Mouse (Mus musculus): ENCODE data around the gene Usp8.

Gene Usp8

GRCm38 (mm10) chr2:126712526-126712925 lies 5.4 kb downstream of the Usp8 start:
- CTCF ChIA-PET = interaction anchor here in 1 of 4 experiments (0.6 kb wide), 1 partner anchor 283 kb away, joined by 4 read pairs; no protein-coding TSS in a partner anchor

DNA sequence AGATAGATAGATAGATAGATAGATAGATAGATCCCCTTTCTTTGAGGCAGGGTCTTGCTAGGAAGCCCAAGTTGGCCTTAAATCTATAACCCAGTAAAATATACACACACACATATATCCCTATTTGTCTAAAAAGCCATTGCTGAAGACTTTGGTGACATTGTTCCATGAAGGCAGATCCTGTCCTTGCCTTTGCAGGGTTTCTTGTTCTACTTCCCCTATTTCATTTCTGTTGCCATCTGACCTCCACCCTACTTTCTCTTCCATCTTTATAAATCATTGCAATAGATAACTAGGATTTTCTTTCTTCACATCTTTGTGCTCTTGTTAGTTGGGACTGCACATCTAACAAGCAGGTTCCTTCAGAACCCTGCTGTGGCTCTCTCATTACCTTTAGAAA lies 5.8 kb downstream of the Usp8 start:
- ChIA-PET POLR2A (no interaction called here), CTCF (no interaction called here)

More at GRCm38 (mm10) chr2:126712526-126712925, 5.4 kb downstream of the Usp8 start:
- POLR2A ChIA-PET = no interaction called here

- ChIA-PET CTCF (no interaction called here), POLR2A (interaction anchor here in 1 of 4 experiments (0.6 kb wide), 1 partner anchor 145 kb away, joined by 5 read pairs; no protein-coding TSS in a partner anchor)
Measured at GRCm38 (mm10) chr2:126729207-126729606, 22.1 kb downstream of the Usp8 start.

GRCm38 (mm10) chr2:126730502-126730901 lies 23.4 kb downstream of the Usp8 start:
- POLR2A ChIA-PET = interaction anchor here in 2 of 4 experiments (0.9 to 1.5 kb wide), 2 partner anchors 23 to 36 kb away, joined by 3 to 5 read pairs; partner anchors contain the start of gene Usp8 (in 1 of the 2)
- CTCF ChIA-PET = no interaction called here

GRCm38 (mm10) chr2:126735339-126736073 lies 28.4 kb downstream of the Usp8 start:
- CTCF ChIA-PET = interaction anchor here in 2 of 4 experiments (0.6 kb wide), 3 partner anchors 24 to 358 kb away, joined by 3 to 12 read pairs (median 3); no protein-coding TSS in a partner anchor
- POLR2A ChIA-PET = interaction anchor here in 3 of 4 experiments (0.6 to 1.5 kb wide), 6 partner anchors 15 to 436 kb away, joined by 3 to 5 read pairs (median 3); no protein-coding TSS in a partner anchor

DNA sequence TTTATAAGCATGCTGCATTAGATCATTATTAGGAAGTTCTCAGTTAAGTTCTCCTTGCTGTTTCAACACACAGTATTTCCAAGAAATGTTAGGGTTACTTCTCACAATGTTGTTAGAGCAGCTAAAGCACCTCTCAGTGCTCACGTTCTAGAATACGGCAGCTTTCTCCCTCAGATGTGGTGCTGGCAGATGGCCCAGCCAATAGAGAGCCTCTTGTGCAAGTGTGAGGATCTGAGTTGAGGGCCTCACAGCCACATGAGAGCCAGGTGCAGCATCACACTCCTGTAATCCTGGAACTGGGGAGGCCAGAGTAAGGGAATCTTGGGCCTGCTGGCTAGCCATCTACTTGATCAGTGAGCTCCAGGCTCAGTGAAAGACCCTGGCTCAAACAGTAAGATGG lies 33.2 kb downstream of the Usp8 start:
- POLR2A ChIA-PET = interaction anchor here in 2 of 4 experiments (0.7 kb wide), 2 partner anchors 12 to 70 kb away, joined by 3 read pairs; no protein-coding TSS in a partner anchor
- CTCF ChIA-PET = interaction anchor here in 1 of 4 experiments (0.6 kb wide), 1 partner anchor 211 kb away, joined by 6 read pairs; no protein-coding TSS in a partner anchor

DNA sequence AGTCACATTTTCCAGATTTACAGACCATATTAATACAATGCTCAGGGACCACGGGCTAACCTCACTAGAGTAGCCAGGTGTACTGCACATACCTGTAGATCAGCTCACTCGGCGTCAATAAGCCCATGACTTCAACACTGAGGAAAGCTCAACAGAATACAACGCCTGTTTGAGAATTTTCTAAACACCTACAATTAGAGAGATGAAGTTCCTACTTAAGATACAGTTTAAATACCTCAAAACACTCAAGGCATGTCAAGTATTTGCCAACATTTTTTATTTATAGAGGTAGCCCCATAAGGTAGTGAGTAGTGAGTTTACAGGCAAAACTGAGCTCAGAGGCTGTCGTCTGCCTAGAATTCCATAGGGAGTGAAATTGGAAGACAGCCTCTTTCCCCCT lies 36.3 kb downstream of the Usp8 start:
- POLR2A ChIA-PET = interaction anchor here in 1 of 4 experiments (1.1 kb wide), 1 partner anchor 17 kb away, joined by 3 read pairs; no protein-coding TSS in a partner anchor
- CTCF ChIA-PET = no interaction called here

DNA sequence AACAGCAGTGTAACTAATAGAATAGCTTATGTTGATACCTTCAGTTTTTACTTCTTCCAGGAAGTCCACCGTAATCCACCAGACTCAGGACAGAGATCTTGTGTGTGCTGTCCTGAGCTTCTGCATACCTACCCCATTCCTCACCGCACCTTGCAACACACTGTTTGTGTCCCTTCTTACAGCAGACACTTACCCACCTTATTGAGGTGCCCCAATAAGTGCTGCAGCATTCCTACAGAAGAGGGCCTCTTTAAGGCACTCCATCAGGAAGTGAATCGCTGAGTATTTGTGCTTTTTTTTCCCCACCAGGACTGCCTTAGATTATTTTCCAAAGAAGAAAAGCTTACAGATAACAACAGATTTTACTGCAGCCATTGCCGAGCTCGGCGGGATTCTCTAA lies 48.5 kb downstream of the Usp8 start:
- ChIA-PET POLR2A (interaction anchor here in 2 of 4 experiments (0.6 to 4.4 kb wide), 4 partner anchors 11 to 1490 kb away, joined by 3 to 16 read pairs (median 4); no protein-coding TSS in a partner anchor), CTCF (interaction anchor here in 1 of 4 experiments (1.0 kb wide), 1 partner anchor 12 kb away, joined by 3 read pairs; no protein-coding TSS in a partner anchor)

DNA sequence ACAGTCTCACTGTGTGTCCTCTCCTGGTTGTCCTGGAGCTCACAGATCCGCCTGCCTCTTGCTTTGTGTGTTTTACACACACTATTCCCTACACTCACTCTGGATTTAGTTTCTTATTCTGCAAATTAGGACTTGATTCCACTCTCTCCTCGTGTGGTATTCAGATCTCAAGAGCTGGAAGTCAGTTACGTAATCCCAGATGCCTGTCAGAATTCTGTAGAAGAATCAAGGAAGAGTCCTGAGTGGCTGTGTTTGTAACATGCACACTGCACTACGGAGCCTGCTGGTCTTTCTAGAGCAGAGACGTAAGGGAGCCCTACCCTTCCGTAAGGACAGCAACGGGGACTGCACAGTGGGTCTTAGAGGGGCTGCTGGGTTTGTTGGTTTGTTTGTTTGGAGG lies 52.2 kb downstream of the Usp8 start:
- CTCF ChIA-PET = no interaction called here
- POLR2A ChIA-PET = no interaction called here

DNA sequence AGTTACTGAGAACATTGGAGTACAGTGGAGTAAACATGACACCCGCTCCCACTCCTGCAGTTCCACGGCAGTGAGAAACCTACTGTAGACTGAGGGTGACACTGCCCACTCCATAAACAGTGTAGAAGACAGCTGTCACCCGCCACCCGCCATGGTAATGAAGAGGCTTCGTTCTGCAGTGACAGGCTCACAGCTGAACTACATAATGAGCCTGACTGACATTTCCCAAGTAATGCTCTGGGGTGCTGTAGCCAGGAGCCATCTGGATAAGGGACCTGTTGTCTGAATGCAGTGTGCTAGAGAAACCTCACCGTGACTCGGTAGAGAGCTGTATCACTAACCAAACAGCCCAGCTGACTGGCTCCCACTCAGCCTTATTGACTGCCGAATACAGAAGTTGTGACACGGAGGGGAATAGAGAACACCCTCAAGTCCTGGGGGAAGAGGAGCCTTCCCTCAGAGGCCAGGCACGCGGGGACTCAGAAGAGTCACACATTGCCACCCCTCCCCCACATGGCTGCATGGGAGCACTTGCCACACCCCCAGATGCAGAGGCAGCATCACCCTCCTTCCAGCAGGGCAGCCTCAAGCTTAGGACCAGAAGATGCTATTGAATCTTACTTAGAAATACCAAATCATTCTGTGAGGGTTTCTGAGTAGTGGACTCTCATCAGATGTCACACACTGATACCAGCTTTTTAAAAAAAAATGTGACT lies 58.9 kb downstream of the Usp8 start:
- ChIA-PET CTCF (interaction anchor here in 3 of 4 experiments (0.6 to 2.0 kb wide), 3 partner anchors 16 to 172 kb away, joined by 3 to 7 read pairs (median 5); no protein-coding TSS in a partner anchor), POLR2A (interaction anchor here in 3 of 4 experiments (0.6 to 2.6 kb wide), 13 partner anchors 8 to 166 kb away, joined by 3 to 16 read pairs (median 4); partner anchors contain the start of gene Usp8 (in 2 of the 3))

DNA sequence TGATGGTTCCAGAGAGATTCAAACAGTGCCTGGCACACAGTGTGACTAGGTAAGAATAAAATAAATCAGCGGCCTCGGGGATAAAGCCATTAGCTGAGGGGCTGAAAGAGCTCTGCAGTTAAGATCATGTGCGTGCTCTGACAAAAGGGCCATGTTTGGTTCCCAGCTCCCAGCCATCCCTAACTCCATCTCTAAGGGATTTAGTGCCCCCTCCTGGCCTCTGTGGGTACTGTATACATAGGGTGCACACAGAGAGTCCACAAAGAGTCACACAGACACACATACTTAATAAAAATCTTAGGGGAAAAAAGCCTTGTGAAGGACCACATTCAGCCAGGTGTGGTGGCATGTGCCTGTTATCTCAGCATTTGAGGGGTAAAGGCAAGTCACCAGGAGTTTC lies 60.5 kb downstream of the Usp8 start:
- ChIA-PET CTCF (interaction anchor here (0.5 to 2.0 kb wide), 21 partner anchors 9 to 1831 kb away, joined by 3 to 10 read pairs (median 4); partner anchors contain the start of gene Usp50 (in 1 of the 4)), POLR2A (interaction anchor here in 3 of 4 experiments (0.6 to 2.6 kb wide), 8 partner anchors 11 to 164 kb away, joined by 3 to 16 read pairs (median 4); partner anchors contain the start of gene Usp8 (in 2 of the 3))

DNA sequence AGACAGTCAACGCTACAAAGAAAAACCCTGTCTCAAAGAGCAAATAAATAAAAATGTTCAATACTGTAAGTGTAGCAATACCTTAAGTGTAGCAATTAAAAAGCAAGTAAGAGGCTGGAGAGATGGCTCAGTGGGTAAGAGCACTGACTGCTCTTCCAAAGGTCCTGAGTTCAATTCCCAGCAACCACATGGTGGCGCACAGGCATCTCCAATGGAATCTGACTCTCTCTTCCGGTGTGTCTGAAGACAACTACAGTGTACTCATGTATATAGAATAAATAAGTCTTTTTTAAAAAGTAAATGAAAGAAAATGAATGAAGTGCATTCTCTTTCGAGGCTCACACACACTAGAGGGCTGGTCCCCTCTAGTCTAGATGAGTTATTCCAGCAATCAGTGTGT lies 61.1 kb downstream of the Usp8 start:
- ChIA-PET CTCF (interaction anchor here (0.6 to 2.0 kb wide), 11 partner anchors 13 to 239 kb away, joined by 3 to 10 read pairs (median 3); no protein-coding TSS in a partner anchor), POLR2A (interaction anchor here in 1 of 4 experiments (0.8 to 2.6 kb wide), 4 partner anchors 12 to 17 kb away, joined by 3 to 16 read pairs (median 4); no protein-coding TSS in a partner anchor)

- ChIA-PET CTCF (interaction anchor here in 1 of 4 experiments (0.6 to 1.2 kb wide), 2 partner anchors 176 to 236 kb away, joined by 4 read pairs; no protein-coding TSS in a partner anchor), POLR2A (interaction anchor here in 2 of 4 experiments (1.0 to 1.1 kb wide), 2 partner anchors 10 to 12 kb away, joined by 3 to 4 read pairs; no protein-coding TSS in a partner anchor)
Measured at GRCm38 (mm10) chr2:126769431-126770181, 62.5 kb downstream of the Usp8 start.

- CTCF ChIA-PET = interaction anchor here in 1 of 4 experiments (1.5 kb wide), 1 partner anchor 225 kb away, joined by 4 read pairs; no protein-coding TSS in a partner anchor
Measured at GRCm38 (mm10) chr2:126772217-126772616, 65.1 kb downstream of the Usp8 start.

DNA sequence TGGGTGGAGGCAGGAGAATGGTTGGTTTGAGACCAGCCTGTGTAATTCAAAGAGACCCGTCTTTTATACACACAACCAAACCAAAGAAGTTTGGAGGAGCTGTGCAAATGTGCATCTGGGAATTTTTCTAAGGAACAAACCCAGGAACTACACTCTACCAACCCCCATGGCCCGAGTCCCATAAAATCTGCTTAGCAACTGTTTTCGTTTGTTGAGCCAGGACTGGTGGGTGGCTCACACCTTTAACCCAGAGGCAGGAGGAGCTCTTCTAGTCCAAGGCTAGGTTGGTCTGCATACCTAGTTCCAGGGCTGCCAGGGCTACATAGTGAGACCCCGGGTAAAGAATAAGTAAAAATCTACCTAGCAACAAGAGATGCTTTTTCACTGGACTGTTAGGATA lies 68.8 kb downstream of the Usp8 start:
- CTCF ChIA-PET = interaction anchor here in 1 of 4 experiments (1.4 kb wide), 1 partner anchor 9 kb away, joined by 3 read pairs; no protein-coding TSS in a partner anchor
- POLR2A ChIA-PET = interaction anchor here in 2 of 4 experiments (1.0 to 2.2 kb wide), 5 partner anchors 10 to 104 kb away, joined by 3 to 6 read pairs (median 4); partner anchors contain the start of gene Trpm7 (in 2 of the 2)

More at GRCm38 (mm10) chr2:126772217-126772616, 65.1 kb downstream of the Usp8 start:
- POLR2A ChIA-PET = interaction anchor here in 1 of 4 experiments (2.4 kb wide), 1 partner anchor 104 kb away, joined by 5 read pairs; the partner anchor contains the start of gene Trpm7

DNA sequence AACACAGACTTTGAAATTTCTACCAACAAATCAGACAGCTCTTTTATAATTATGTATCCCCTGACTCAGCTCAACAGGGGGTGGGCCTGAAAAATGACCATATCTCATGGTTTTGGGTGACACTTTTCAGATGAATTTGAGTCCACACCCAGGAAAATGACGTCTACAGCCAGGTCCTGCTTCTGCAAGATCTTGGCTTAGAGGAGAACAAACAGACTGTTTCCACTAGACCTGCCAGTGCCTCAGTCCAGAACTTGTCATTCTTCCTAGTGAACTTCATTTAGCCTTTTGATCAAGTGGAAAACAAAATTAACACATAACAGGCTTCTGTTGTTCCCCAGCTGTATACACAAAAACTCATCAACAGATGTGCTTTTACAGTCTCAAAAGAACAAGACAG lies 69.3 kb downstream of the Usp8 start:
- ChIA-PET POLR2A (interaction anchor here in 3 of 4 experiments (0.6 to 2.2 kb wide), 7 partner anchors 10 to 294 kb away, joined by 3 to 6 read pairs (median 4); partner anchors contain the start of genes Trpm7 (in 2 of the 3) and Blvra (in 1 of the 3)), CTCF (interaction anchor here in 2 of 4 experiments (0.6 to 1.4 kb wide), 2 partner anchors 9 to 58 kb away, joined by 3 read pairs; no protein-coding TSS in a partner anchor)

GRCm38 (mm10) chr2:126778806-126779205 lies 71.7 kb downstream of the Usp8 start:
- ChIA-PET POLR2A (interaction anchor here in 2 of 4 experiments (1.3 to 1.6 kb wide), 4 partner anchors 10 to 103 kb away, joined by 3 to 5 read pairs (median 4); partner anchors contain the start of genes Gabpb1 (in 1 of the 2) and Usp8 (in 1 of the 2)), CTCF (interaction anchor here in 1 of 4 experiments (0.7 kb wide), 1 partner anchor 46 kb away, joined by 3 read pairs; no protein-coding TSS in a partner anchor)
